Mouse (Mus musculus) adipocyte (in vitro differentiated cells): Measurements from ENCODE around the gene Pkmyt1.
A peak's percentile ranks its signal among the peaks of the same experiment; 100 is the strongest.
"Not testable (repeated sequence)": the region's sequence is repeated elsewhere in the genome, so short reads cannot be mapped to it uniquely, and the experiment has no call there.

Source experiments
- DNase-seq: peaks from one replicate; pipeline ENCODE4 v3.0.0-alpha.2; 2016; ENCODE audit warnings: low spot score

The Pkmyt1 gene

GRCm38 (mm10) chr17:23748026-23748425, 21.9 kb downstream of the Pkmyt1 start:
- DNase-seq, result no peak

GRCm38 (mm10) chr17:23748631-23749391, 22.7 kb downstream of the Pkmyt1 start:
- peak; percentile 94 for DNase-seq

GRCm38 (mm10) chr17:23749400-23750191, 23.5 kb downstream of the Pkmyt1 start:
- no peak for DNase-seq

- no peak for DNase-seq
These were observed 29.6 kb downstream of the Pkmyt1 start for GRCm38 (mm10) chr17:23755689-23756088.

- DNase-seq, result no peak
These were observed 31.4 kb downstream of the Pkmyt1 start for GRCm38 (mm10) chr17:23757581-23757980.

- no peak for DNase-seq
These were observed 32.7 kb downstream of the Pkmyt1 start for GRCm38 (mm10) chr17:23758801-23759200.

GRCm38 (mm10) chr17:23760231-23760630, 34.1 kb downstream of the Pkmyt1 start:
- DNase-seq, result no peak

GRCm38 (mm10) chr17:23761155-23761554, 35.0 kb downstream of the Pkmyt1 start:
- no peak for DNase-seq

- DNase-seq, result no peak
These were observed 36.8 kb downstream of the Pkmyt1 start for GRCm38 (mm10) chr17:23762976-23763375.

GRCm38 (mm10) chr17:23770493-23770892, 44.4 kb downstream of the Pkmyt1 start:
- DNase-seq, result peak; percentile 24

- DNase-seq, result peak; percentile 41
These were observed 44.8 kb downstream of the Pkmyt1 start for GRCm38 (mm10) chr17:23770896-23771283.

GRCm38 (mm10) chr17:23771284-23772218, 45.4 kb downstream of the Pkmyt1 start, which contains the start of gene Flywch1:
Gene Flywch1 (minus strand): TSS chr17:23771602.
- peak; percentile 99 for DNase-seq

GRCm38 (mm10) chr17:23772219-23772556, 46.1 kb downstream of the Pkmyt1 start:
- not testable (repeated sequence) for DNase-seq

- no peak for DNase-seq
These were observed 47.5 kb downstream of the Pkmyt1 start for GRCm38 (mm10) chr17:23773676-23774075.

- DNase-seq, result no peak
These were observed 48.0 kb downstream of the Pkmyt1 start for GRCm38 (mm10) chr17:23774090-23774489.

- DNase-seq, result no peak
These were observed 50.1 kb downstream of the Pkmyt1 start for GRCm38 (mm10) chr17:23776216-23776615.

GRCm38 (mm10) chr17:23777141-23777540, 51.0 kb downstream of the Pkmyt1 start:
- no peak for DNase-seq

GRCm38 (mm10) chr17:23778447-23778846, 52.3 kb downstream of the Pkmyt1 start:
- no peak for DNase-seq

- DNase-seq, result no peak
These were observed 57.2 kb downstream of the Pkmyt1 start for GRCm38 (mm10) chr17:23783352-23783751.

GRCm38 (mm10) chr17:23785561-23786471, 59.7 kb downstream of the Pkmyt1 start, which contains the start of gene Flywch2:
Gene Flywch2 (minus strand): TSS chr17:23786081.
- DNase-seq, result peak; percentile 50
